Mouse (Mus musculus) layer of hippocampus, postnatal 10 days (tissue): ENCODE measurements around the gene Vmn1r180. TPM values are rescaled to one million over a fixed set of nuclear protein-coding genes. Genes with fewer than 3 reads are reported as not detected.
"Not testable (repeated sequence)": the region's sequence is repeated elsewhere in the genome, so short reads cannot be mapped to it uniquely, and the experiment has no call there.

Source experiments
- DNase-seq, 2 experiments: peaks; one replicate each; pipeline ENCODE4 v3.0.0; 2021; ENCODE audit warnings: low spot score in 2 of 2
- long read RNA-seq: library from polyadenylated mRNA; stranded (forward); transcript quantifications from one replicate; pipeline ENCODE4 v2.0.0, GENCODE M21; 2023
- total RNA-seq, 2 experiments: library from RNA; stranded (reverse); gene quantifications; 2 replicates each; pipeline ENCODE4 v1.2.3; 2021

Gene Vmn1r180
- total RNA-seq: not detected
- long read RNA-seq: 0 reads

- DNase-seq: no peak
Observed at GRCm38 (mm10) chr7:23950332-23950731, at the start of gene Vmn1r180. Gene Vmn1r180, plus strand, starts transcription at chr7:23950632.

GRCm38 (mm10) chr7:23926678-23927077, 23.8 kb upstream of the Vmn1r180 start, which contains the start of gene Vmn1r179:
Gene Vmn1r179, plus strand, starts transcription at chr7:23926978.
- DNase-seq: no peak

GRCm38 (mm10) chr7:23968044-23968443, 17.6 kb downstream of the Vmn1r180 start:
- DNase-seq: peak; percentile 23 to 27

DNA sequence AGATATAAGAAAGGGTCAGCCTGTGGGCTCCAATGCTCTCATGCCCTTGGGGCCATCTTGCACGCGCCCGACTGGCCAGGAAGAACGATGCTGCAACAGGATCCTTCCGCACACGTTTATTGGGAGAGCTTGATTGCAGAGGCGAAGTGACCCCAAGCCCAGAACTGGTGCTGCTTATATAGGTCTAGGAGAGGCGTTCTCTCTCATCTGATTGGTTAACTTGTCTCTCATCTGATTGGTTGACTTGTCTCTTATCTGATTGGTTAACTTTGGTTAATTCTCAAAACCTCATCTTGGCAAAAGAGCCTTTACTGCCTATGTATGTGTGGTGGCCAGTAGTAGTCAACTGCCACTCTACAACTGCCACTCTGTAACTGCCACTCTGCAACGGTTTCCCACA, 23.9 kb downstream of the Vmn1r180 start, which contains the start of gene Vmn1r181:
Vmn1r181 (plus strand) TSS at position 301 of the 400 bp plus-strand sequence.
- DNase-seq: not testable (repeated sequence)

GRCm38 (mm10) chr7:24001391-24001790, 51.0 kb downstream of the Vmn1r180 start, which contains the start of gene V1rd19:
Gene V1rd19, plus strand, starts transcription at chr7:24001691.
- DNase-seq: no peak

Other genes starting within 250 kb of the Vmn1r180 start
- gene Vmn1r173, start 249.9 kb upstream of the Vmn1r180 start, total RNA-seq: not detected
- not detected for gene Vmn1r174, start 198.4 kb upstream of the Vmn1r180 start, total RNA-seq
- gene Vmn1r175, start 140.0 kb upstream of the Vmn1r180 start, total RNA-seq: not detected
- gene Vmn1r176, start 113.3 kb upstream of the Vmn1r180 start, total RNA-seq: not detected
- not detected for gene Vmn1r177, start 84.2 kb upstream of the Vmn1r180 start, total RNA-seq
- not detected for gene Vmn1r178, start 58.6 kb upstream of the Vmn1r180 start, total RNA-seq
- gene Vmn1r179, start 23.7 kb upstream of the Vmn1r180 start, total RNA-seq: not detected
- not detected for gene Vmn1r181, start 24.0 kb downstream of the Vmn1r180 start, total RNA-seq
- not detected for gene V1rd19, start 51.1 kb downstream of the Vmn1r180 start, total RNA-seq
- gene Vmn1r183, start 102.6 kb downstream of the Vmn1r180 start, total RNA-seq: not detected
- 10 to 100 TPM; 31.3 to 31.4 TPM for gene Zfp180, start 131.3 kb downstream of the Vmn1r180 start, total RNA-seq
- 1 to 10 TPM; 7.2 to 7.7 TPM for gene Zfp112, start 161.7 kb downstream of the Vmn1r180 start, total RNA-seq
- gene Zfp235, start 183.5 kb downstream of the Vmn1r180 start, total RNA-seq: 10 to 100 TPM; 18.5 to 20.5 TPM
- 1 to 10 TPM; 4.4 to 4.6 TPM for gene Zfp114, start 224.4 kb downstream of the Vmn1r180 start, total RNA-seq